Mouse (Mus musculus): ENCODE measurements at regions not wholly inside any gene's neighbourhood (a gene's known extent, or its start where the extent isn't known, plus 50 kb on each side); places are given as distances from the start of the nearest gene placed in this dataset.
"Not testable (repeated sequence)": the region's sequence is repeated elsewhere in the genome, so short reads cannot be mapped to it uniquely, and the experiment has no call there.

GRCm38 (mm10) chr5:40952901-40953595 is 754.9 kb downstream of the Rab28 start:
- WGBS = 0% methylated on average over 4 of the region's 4 CpGs
- H3K4me3 ChIP-seq (replicated peaks; ENCODE audit: low read length) = no peak overlapping the region
- peak; percentile 100 for ATAC-seq

GRCm38 (mm10) chr5:40929127-40929526 is 778.8 kb downstream of the Rab28 start:
- Histone ChIP-seq H3K27ac (ENCODE audit: low read length) (no peak overlapping the region), H3K36me3 (ENCODE audit: control insufficient read depth, insufficient read depth) (no peaks in the 10 kb centered on the region), H3K27me3 (replicated peaks; ENCODE audit: control insufficient read depth, insufficient read depth, low read length) (no peaks in the 10 kb centered on the region), H3K4me3 (replicated peaks; ENCODE audit: low read length) (no peak overlapping the region), H3K9ac (replicated peaks; ENCODE audit: low read depth, low read length) (no peak overlapping the region), H3K4me1 (replicated peaks; ENCODE audit: control insufficient read depth, insufficient read depth, low read length) (no peaks in the 10 kb centered on the region), H3K4me2 (ENCODE audit: low read length) (no peak overlapping the region), H3K9me3 (ENCODE audit: control insufficient read depth, low read length) (no peaks in the 10 kb centered on the region)
- 66% methylated on average over 3 of the region's 3 CpGs for WGBS
- no peak for ATAC-seq

More at GRCm38 (mm10) chr5:40952901-40953595, 754.9 kb downstream of the Rab28 start:
- Histone ChIP-seq H3K9ac (replicated peaks; ENCODE audit: low read depth, low read length) (no peak overlapping the region), H3K9me3 (ENCODE audit: control insufficient read depth, low read length) (no peaks in the 10 kb centered on the region), H3K4me2 (ENCODE audit: low read length) (no peak overlapping the region), H3K27ac (ENCODE audit: low read length) (no peak overlapping the region), H3K27me3 (replicated peaks; ENCODE audit: control insufficient read depth, insufficient read depth, low read length) (no peaks in the 10 kb centered on the region), H3K4me1 (replicated peaks; ENCODE audit: control insufficient read depth, insufficient read depth, low read length) (no peaks in the 10 kb centered on the region), H3K36me3 (ENCODE audit: control insufficient read depth, insufficient read depth) (no peaks in the 10 kb centered on the region)

- Histone ChIP-seq H3K27ac (ENCODE audit: low read length) (no peak overlapping the region), H3K27me3 (replicated peaks; ENCODE audit: control insufficient read depth, insufficient read depth, low read length) (no peaks in the 10 kb centered on the region), H3K9me3 (ENCODE audit: control insufficient read depth, low read length) (no peaks in the 10 kb centered on the region), H3K36me3 (ENCODE audit: control insufficient read depth, insufficient read depth) (no peaks in the 10 kb centered on the region), H3K4me1 (replicated peaks; ENCODE audit: control insufficient read depth, insufficient read depth, low read length) (no peaks in the 10 kb centered on the region), H3K4me3 (replicated peaks; ENCODE audit: low read length) (no peak overlapping the region), H3K9ac (replicated peaks; ENCODE audit: low read depth, low read length) (no peak overlapping the region), H3K4me2 (ENCODE audit: low read length) (no peak overlapping the region)
- no peak for ATAC-seq
- 83% methylated on average over 2 of the region's 2 CpGs for WGBS
These were observed 787.0 kb downstream of the Rab28 start for GRCm38 (mm10) chr5:40920920-40921319.

- 82% methylated on average over 3 of the region's 3 CpGs for WGBS
- no peak for ATAC-seq
- no peak overlapping the region for H3K4me2 ChIP-seq (ENCODE audit: low read length)
These were observed 799.2 kb downstream of the Rab28 start for GRCm38 (mm10) chr5:40908803-40909202.

GRCm38 (mm10) chr5:40901742-40902141 is 806.2 kb downstream of the Rab28 start:
- H3K9ac ChIP-seq (replicated peaks; ENCODE audit: low read depth, low read length) = no peak overlapping the region
- 73% methylated on average over 1 of the region's 1 CpGs for WGBS
- no peak overlapping the region for H3K4me3 ChIP-seq (replicated peaks; ENCODE audit: low read length)
- no peak for ATAC-seq
- H3K27me3 ChIP-seq (replicated peaks; ENCODE audit: control insufficient read depth, insufficient read depth, low read length) = no peaks in the 10 kb centered on the region
- H3K36me3 ChIP-seq (ENCODE audit: control insufficient read depth, insufficient read depth) = no peaks in the 10 kb centered on the region
- H3K4me2 ChIP-seq (ENCODE audit: low read length) = no peak overlapping the region
- no peaks in the 10 kb centered on the region for H3K4me1 ChIP-seq (replicated peaks; ENCODE audit: control insufficient read depth, insufficient read depth, low read length)
- H3K9me3 ChIP-seq (ENCODE audit: control insufficient read depth, low read length) = no peaks in the 10 kb centered on the region
- H3K27ac ChIP-seq (ENCODE audit: low read length) = no peak overlapping the region

More at GRCm38 (mm10) chr5:40908803-40909202, 799.2 kb downstream of the Rab28 start:
- Histone ChIP-seq H3K36me3 (ENCODE audit: control insufficient read depth, insufficient read depth) (no peaks in the 10 kb centered on the region), H3K4me3 (replicated peaks; ENCODE audit: low read length) (no peak overlapping the region), H3K4me1 (replicated peaks; ENCODE audit: control insufficient read depth, insufficient read depth, low read length) (no peaks in the 10 kb centered on the region), H3K27me3 (replicated peaks; ENCODE audit: control insufficient read depth, insufficient read depth, low read length) (no peaks in the 10 kb centered on the region), H3K27ac (ENCODE audit: low read length) (no peak overlapping the region), H3K9ac (replicated peaks; ENCODE audit: low read depth, low read length) (no peak overlapping the region), H3K9me3 (ENCODE audit: control insufficient read depth, low read length) (no peaks in the 10 kb centered on the region)

- Histone ChIP-seq H3K9ac (replicated peaks; ENCODE audit: low read depth, low read length) (no peak overlapping the region), H3K27ac (ENCODE audit: low read length) (no peak overlapping the region), H3K36me3 (ENCODE audit: control insufficient read depth, insufficient read depth) (no peaks in the 10 kb centered on the region), H3K9me3 (ENCODE audit: control insufficient read depth, low read length) (no peaks in the 10 kb centered on the region), H3K4me1 (replicated peaks; ENCODE audit: control insufficient read depth, insufficient read depth, low read length) (no peaks in the 10 kb centered on the region), H3K4me3 (replicated peaks; ENCODE audit: low read length) (no peak overlapping the region), H3K27me3 (replicated peaks; ENCODE audit: control insufficient read depth, insufficient read depth, low read length) (no peaks in the 10 kb centered on the region), H3K4me2 (ENCODE audit: low read length) (no peak overlapping the region)
- 48% methylated on average over 5 of the region's 5 CpGs for WGBS
- no peak for ATAC-seq
These were observed 825.1 kb downstream of the Rab28 start for GRCm38 (mm10) chr5:40882886-40883285.

GRCm38 (mm10) chr5:40877756-40878155 is 830.2 kb downstream of the Rab28 start:
- Histone ChIP-seq H3K27me3 (replicated peaks; ENCODE audit: control insufficient read depth, insufficient read depth, low read length) (no peaks in the 10 kb centered on the region), H3K27ac (ENCODE audit: low read length) (no peak overlapping the region), H3K36me3 (ENCODE audit: control insufficient read depth, insufficient read depth) (no peaks in the 10 kb centered on the region), H3K4me2 (ENCODE audit: low read length) (no peak overlapping the region), H3K4me1 (replicated peaks; ENCODE audit: control insufficient read depth, insufficient read depth, low read length) (no peaks in the 10 kb centered on the region), H3K9ac (replicated peaks; ENCODE audit: low read depth, low read length) (no peak overlapping the region), H3K4me3 (replicated peaks; ENCODE audit: low read length) (no peak overlapping the region), H3K9me3 (ENCODE audit: control insufficient read depth, low read length) (no peaks in the 10 kb centered on the region)
- 73% methylated on average over 3 of the region's 3 CpGs for WGBS
- ATAC-seq = no peak

GRCm38 (mm10) chr5:40862349-40862748 is 845.6 kb downstream of the Rab28 start:
- H3K36me3 ChIP-seq (ENCODE audit: control insufficient read depth, insufficient read depth); H3K9me3 ChIP-seq (ENCODE audit: control insufficient read depth, low read length); H3K27ac ChIP-seq (ENCODE audit: low read length); H3K4me3 ChIP-seq (replicated peaks; ENCODE audit: low read length); H3K27me3 ChIP-seq (replicated peaks; ENCODE audit: control insufficient read depth, insufficient read depth, low read length); H3K4me2 ChIP-seq (ENCODE audit: low read length); H3K4me1 ChIP-seq (replicated peaks; ENCODE audit: control insufficient read depth, insufficient read depth, low read length); ATAC-seq; H3K9ac ChIP-seq (replicated peaks; ENCODE audit: low read depth, low read length): not testable (repeated sequence)
- 95% methylated on average over 7 of the region's 7 CpGs for WGBS

Data from forebrain, embryonic 16.5 days (tissue).